Mouse (Mus musculus) gastrocnemius, postnatal 14 days (tissue): ENCODE measurements at regions not wholly inside any gene's neighbourhood (a gene's known extent, or its start where the extent isn't known, plus 50 kb on each side); places are given as distances from the start of the nearest gene placed in this dataset.

Experiments
- DNase-seq: peaks from one replicate; pipeline ENCODE4 v3.0.0; 2021; ENCODE audit warnings: mixed read lengths
- intact Hi-C: fragments of 180-260 bp; cut with DNase I; formaldehyde crosslinking; loops from one replicate; pipeline ENCODE4 v1.15.1; 2025; ENCODE audit warnings: low total_unique reads

DNA sequence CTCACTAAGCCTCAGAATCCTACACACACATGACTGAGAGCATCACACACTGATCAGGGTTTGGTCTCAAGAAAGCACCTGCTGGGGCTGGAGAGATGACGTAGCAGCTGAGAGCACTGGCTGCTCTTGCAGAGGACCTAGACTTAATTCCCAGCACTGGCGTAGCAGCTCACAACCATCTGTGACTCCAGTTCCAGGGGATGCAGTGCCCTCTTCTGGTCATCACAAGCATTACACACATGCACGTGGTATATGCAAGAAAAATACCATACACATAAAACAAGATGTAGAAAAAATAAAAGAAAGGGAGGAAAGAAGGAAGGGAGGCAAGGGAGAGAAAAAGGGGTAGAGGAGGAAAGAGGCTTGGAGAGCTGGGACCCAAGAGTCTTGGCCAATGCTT is 98.8 kb upstream of the Tbx3 start:
- intact Hi-C loops, result no loop called here

DNA sequence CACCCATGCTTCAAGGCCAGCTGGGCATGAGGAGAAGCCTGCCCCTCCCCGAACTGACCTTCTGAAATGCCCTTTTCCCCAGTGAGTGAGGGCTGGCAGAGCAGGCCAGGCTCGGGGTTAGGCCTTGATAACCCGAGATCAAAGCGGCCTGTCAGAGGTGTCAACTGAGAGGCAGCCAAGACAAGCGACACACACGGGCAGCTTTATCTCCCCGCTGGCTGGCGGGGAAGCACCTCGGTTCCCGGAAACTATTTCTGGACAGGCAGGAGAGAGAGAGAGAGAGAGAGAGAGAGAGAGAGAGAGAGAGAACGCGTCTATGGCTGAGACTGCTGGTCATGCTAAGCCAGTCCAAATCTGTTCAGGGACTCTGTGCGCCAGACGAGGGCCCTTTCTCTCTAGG is 95.3 kb upstream of the Tbx3 start:
- no peak for DNase-seq
- intact Hi-C loops, result no loop called here

More for the DNA sequence above, 98.8 kb upstream of the Tbx3 start:
- DNase-seq, result no peak

DNA sequence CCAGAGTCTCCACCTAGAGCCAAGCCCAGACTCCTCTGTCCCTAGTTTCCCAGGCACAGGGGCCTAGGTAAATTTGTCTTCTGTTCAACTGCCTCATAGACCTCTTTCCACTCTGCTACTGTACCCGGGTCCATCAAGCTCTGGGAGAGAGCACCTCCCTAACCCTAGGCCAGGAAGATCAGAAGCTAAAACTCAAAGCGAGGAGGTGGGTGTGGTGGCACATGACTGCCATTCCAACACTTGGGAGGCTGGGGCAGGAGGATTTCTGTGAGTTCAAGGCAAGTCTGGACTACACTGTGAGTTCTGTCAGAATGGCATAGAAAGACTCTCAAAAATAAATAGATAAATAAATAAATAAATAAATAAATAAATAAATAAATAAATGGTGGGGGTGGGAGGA is 91.2 kb upstream of the Tbx3 start:
- no peak for DNase-seq
- intact Hi-C loops, result no loop called here

DNA sequence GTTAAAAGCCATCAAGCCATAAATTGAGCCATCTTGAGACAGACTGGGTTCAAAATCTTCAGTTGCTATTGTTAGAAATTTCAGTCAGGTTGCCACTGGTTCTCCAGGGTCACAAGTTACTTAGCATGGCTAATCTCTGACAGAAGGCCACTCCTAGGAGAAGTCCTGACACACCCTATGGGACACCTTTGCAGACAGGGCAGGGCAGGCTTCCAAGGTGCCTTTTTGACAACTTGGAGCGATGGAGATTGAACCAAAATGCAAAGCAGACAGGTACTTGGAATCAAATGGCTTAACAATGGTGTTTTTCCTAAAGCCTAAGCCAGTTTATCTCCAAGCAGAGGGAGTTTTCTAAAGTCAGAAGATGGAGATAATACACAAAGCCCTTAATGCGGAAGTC is 90.7 kb upstream of the Tbx3 start:
- no peak for DNase-seq
- intact Hi-C loops, result no loop called here

DNA sequence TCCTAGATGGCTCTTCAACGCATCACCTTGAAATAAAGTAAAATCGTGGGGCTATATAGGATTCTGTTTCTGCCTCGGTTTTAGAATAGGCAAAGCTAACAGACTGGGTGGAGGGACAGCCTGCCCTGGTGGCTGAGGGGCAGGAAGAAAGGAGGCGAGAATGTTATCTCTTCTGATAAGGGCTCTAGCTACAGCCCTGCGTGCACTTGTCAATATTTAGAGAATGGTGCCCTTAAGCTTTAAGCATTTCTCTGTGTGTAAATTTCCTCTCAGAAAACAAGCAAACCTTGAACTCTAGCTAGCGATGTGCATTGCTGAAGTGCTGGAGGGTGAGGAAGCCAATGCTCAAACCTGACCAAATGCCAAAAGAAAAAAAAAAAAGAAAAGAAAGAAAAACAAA is 90.1 kb upstream of the Tbx3 start:
- no peak for DNase-seq
- intact Hi-C loops, result no loop called here

DNA sequence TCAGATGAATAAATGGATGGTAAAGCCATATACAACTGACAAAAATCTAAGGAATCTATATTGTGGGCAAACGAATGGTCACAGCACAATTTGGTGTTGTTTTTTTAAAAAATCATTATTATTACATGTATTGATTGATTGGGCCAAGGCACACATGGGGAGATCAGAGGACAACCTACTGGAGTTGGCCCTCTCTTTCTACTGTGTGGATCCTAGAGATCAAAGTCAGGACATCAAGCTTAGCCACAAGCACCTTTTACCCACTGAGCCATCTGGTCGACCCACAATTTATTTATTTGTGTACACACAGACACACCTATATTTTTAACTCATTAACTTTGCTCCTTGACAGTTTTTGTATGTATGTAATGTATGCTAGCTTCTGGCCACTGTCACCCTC is 89.7 kb upstream of the Tbx3 start:
- DNase-seq, result no peak
- intact Hi-C loops, result no loop called here

DNA sequence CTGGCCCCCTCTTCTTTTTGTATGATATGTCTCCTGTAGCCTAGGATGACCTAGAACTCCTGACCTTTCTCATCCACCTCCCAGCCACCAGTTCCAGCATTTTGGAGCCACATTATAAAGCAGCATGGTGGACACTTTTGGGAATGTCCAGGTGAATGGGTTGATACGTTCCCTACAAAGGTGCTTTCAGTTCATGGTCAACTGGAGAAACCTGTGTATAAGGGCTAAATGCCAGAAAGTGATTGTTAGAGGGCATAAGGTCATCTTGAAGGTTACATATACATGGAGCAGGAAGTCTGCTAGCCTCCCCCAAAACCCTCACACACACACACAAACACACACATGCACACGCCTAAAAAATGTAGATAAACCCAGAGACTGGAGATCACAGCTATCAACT is 86.1 kb upstream of the Tbx3 start:
- no peak for DNase-seq
- intact Hi-C loops, result no loop called here

DNA sequence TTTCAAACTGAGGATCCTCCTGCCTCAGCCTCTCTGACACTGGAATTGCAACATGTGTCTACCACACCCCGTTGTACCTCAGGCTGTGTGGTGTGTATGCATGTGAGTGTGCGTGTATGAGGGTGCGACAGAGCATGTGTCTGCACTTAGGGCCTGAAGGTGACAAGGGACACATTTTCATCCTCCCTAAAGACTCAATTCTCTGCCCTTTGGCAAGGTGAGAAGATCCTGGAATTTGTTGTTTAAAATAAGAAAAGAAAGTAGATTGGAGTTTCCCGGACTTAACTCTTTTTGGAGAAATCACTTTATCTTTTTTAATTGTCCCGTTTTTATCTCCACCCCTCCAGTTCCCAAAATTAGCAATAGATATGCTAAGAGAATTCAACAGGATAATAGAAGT is 85.6 kb upstream of the Tbx3 start:
- DNase-seq, result no peak
- intact Hi-C loops, result no loop called here

DNA sequence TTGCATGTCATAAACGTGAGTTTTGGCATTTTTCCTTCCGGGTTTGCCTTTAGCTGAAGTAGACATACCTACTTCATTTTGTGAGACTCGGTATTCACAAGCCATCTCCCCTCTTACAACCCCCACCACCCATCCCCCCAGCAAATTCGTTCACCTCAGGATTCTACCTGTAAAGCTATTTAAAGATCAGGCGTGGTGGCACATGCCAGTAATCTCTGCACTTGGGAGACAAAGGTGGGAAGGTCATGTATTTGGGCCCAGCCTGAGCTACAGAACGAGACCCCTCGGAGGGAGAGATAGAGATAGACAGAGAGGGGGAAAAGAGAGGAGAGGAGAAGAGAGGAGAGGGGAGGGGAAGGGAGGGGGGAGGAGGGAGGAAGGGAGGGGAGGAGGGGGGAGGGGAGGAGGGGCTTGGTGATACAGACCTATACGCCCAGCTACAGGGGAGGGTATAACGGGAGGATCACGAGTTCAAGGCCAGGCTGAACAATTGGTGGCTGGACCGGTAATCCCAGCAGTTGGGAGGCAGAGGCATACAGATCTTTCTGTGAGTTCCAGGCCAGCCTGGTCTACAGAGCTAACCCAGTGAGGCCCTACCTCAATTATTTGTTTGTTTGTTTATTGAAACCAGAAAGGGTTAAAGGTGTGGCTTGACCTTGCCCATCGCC is 83.9 kb upstream of the Tbx3 start:
- intact Hi-C loops, result no loop called here
- DNase-seq, result no peak

DNA sequence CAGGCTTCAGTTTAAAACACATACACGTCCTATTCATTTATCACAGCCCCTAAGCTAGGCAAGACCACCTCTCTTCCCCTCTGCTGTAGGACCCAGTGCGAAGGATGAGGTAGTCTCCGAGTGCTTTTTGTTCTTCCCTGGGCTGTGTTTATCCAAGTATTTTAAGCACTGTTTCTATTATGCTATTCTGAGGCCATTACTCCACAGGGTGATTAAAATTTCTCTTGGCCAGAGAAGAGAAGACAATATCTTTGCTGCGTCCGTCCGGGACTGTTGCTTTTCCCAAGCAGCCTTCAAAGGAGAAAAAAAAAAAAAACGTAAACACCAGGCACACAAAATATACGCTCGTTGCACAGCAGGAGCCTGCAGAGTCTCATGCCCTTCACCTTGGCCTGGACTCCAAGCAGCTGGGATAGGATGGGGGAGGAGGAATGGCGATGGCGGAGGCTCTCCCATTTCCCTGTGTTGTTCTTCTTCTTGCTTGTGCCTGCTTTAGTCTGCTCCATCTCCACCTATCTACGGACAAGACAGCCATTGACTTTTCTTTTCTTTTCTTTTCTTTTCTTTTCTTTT is 83.1 kb upstream of the Tbx3 start:
- intact Hi-C loops, result no loop called here
- DNase-seq, result no peak

DNA sequence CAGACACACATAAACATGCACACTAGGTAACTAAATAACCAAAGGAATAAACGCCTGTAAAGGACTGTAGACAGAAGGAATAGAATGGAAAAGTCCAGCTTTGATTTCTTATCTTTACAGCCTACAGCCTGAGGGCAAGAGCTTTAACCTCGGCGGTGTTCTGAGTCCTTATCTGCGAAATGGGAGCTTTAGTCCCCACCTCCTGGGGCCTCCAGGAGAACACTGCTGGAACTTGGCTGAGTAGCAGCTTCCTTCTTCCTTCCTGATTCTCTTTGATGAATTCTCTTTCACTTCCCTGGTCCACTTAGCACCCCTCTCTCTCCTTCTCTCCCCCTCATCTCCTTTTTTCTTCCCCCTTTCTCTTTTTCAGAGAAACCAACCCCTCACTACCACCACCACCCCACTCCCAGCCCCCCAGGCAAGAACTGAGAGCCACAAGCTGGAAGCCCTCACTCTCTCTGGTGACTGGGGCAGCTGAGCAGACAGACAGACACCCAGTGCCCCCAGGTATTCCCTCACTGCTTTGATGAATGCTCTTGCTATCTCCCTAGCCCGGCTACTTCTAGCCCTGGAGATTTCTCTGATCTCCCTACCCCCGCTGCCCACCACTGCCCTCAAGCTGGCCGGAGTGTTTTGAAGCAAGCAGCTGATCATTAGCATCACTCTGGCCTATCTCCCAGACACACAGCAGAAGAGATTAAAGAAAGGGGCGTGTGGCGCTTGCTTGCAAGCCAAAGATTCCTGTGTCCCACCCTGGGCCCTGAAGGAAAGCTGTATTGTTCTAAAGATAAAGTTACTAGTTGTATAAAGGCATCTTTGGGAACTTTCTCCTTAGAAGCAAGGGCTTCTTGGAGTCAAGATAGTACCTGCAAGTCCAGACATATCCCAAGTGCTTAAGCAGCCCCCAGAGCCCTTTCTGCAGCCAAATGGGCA is 81.9 kb upstream of the Tbx3 start:
- no peak for DNase-seq
- intact Hi-C loops, result no loop called here

DNA sequence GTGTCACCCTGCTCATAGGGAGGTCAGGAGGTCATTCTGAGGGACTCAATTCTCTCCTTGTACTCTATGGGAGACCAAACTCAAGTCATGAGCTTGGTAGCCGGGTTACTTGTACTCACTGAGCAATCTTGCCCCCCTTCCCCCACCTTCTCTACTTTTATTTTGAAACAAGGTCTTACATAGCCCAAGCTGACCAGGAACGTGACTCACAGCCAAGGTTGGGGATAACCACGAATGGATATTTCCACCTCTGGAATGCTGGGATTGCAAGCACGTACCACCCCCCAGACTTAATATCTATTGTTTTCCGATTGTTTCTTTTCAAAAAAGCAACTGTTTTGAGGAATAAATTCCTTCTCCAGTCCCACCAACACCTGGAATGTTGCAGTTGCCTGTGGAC is 79.2 kb upstream of the Tbx3 start:
- intact Hi-C loops, result no loop called here
- DNase-seq, result no peak

DNA sequence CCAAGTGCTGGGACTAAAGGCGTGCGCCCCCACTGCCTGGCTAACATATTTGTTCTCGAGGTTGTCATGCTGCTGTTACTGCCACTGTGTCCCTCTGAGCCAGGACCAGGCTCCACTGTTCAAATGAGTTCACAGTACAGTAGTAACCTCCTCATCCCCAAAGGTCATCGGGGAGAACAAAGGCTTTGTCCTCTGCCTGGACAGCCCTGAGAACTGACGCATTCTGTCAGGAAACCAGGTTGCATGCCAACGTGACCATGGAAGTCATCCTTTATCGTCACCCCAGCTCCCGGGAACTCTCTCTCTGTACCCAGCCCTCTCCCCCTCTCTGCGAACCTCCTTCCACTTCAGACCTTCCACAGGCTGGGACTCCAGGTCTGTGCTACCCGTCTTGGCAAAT is 77.6 kb upstream of the Tbx3 start:
- intact Hi-C loops, result no loop called here
- DNase-seq, result no peak

DNA sequence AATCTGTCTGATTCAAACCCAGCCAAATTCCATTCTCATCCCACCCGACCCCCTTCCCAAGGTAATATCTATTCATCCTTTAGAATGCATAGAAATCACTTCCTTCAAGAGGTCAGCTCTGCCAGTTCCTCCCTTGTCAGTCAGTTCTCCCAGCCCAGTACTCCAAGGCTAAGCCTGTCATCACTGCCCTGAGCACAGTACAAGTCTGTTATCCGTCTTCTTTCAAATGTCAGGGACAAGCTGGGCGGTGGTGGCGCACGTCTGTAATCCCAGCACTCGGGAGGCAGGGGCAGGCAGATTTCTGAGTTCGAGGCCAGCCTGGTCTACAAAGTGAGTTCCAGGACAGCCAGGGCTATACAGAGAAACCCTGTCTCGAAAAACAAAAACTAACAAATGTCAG is 75.9 kb upstream of the Tbx3 start:
- DNase-seq, result no peak
- intact Hi-C loops, result no loop called here

DNA sequence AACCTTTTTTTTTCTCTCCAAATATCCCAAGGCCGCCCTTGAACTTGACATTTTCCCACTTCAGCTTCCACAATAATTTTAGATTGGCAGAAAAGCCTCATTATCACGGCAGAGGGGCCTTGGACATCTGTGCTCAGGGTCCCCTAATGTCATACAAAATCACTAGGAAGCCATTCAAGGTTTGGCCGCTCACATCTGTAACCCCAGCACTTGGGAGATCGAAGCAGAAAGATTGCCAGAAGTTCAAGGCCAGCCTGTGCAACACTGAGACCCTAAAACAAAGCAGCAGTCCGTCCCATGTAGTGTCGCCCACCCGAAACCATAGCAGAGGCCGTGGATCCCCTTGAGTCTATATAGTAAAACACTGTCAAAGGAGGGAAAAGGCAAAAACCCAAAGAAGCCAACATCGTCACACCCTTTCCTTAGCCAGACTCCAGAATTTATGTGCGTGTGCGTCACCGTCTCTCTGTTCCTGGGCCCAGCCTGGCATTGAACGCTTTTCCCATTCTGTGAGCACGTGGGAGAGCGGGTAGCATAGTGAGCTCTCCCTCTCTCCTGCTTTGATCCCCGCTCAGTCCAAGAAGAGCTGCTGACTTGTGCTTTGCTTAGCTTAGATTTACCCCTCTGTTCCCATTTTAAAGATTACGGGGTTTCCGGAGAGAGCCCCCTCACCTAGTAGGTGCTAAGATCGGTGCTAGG is 74.0 kb upstream of the Tbx3 start:
- no peak for DNase-seq
- intact Hi-C loops, result no loop called here

DNA sequence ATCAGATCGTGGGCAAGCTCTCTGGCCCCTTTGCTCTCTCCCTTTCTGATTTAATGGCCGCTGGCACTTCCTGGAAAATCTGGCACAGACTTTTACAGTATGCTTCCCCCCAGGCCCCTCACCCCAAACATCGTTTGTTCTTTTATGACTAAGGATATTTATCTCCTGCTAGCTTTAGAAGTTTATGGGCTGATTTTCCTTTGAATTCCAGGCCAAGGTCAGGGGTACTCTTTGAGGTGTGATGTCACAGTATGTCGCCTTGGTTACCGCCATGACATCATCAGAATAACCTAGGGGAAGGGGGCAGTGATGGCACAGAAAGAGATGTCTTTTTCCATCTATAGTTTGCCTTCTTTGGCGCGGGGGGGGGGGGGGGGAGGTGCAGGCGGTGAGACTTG is 73.5 kb upstream of the Tbx3 start:
- DNase-seq, result no peak
- intact Hi-C loops, result no loop called here

DNA sequence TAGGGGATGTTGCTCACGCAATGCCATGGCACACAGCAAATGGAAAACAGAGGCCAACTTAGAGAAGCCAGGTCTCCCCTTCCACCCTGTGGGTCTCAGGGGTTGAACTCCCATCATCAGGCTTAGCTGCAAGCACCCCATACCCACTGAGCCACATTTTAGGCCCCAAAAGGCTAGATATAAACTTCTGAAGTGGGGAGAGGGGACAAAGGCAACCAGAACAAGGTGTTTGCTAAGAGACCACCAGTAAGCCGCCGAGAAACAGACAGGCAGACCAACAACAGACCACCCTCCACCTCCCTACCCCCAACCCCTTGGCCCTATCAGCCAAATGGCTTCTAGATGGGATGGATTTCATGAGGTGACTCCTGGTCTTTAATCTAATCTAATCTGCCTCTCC is 72.9 kb upstream of the Tbx3 start:
- no peak for DNase-seq
- intact Hi-C loops, result no loop called here

DNA sequence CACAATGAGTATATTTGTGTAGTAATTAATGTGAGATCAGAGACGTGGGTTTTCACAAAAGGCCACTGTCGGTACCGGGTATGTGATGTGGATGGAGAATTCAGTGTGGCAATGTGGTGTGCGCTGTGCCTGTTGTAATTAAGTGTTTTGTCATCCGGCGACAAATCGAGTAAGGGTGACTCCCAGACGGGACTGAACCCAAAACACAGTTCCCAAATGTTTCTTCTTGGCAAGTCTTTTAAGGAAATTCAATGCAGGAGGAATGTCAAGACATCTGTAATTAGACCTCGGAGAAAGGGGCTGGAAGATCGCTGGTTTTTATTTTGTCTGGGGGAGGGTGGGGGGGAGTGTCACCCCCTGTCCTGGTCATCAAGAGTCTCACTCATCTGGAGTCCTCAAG is 72.3 kb upstream of the Tbx3 start:
- intact Hi-C loops, result no loop called here
- no peak for DNase-seq

DNA sequence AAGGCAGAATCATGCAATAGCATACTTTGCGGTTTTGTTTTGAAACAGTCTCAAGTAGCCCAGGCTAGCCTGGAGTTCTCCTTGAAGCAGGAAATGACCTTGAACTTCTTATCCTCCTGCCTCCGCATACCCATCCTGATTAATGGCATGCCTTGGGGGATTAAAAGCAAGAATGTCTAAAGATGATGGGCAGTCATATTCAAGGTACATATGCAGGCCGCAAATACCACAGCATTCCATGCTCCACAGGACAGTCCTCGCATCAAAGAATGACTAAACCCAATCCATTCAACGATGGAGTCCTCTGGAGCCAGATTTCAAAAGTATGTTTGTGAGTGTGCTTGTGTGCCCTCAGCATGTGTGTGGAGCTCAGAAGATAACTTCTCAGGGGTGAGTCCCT is 69.1 kb upstream of the Tbx3 start:
- intact Hi-C loops, result no loop called here
- DNase-seq, result no peak

DNA sequence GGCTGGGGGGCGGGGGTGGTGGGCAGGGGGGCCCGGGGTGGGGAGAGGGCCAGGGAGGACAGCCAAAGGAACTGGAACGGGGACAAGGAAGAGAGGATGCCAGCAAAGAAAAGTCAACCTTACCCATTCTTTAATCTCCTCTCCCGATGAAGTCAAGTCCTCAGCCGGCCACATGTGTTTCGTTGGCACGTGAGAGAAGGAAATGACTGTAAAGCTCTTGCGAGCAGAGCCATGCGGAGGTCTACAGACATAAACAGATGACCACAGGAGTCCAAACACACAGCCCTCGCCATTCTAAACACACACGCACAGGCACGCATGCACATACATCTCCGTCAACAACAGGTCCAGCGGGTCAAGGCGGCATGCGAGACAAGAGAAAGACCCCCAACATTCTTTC is 68.5 kb upstream of the Tbx3 start:
- DNase-seq, result no peak
- intact Hi-C loops, result no loop called here
